Mouse (Mus musculus) midbrain, embryonic 12.5 days (tissue): ENCODE data around the gene Sc5d. TPM values are rescaled to one million over a fixed set of nuclear protein-coding genes. Genes with fewer than 3 reads are reported as not detected.
A peak's percentile ranks its signal among the peaks of the same experiment; 100 is the strongest.

Experiments used
- ATAC-seq: fragments of 200-750 bp; cut with Nextera tagmentation; 2 replicates; pipeline ENCODE4 v1.8.0; 2017; ENCODE audit warnings: low read depth, moderate TSS enrichment, moderate library complexity; ENCODE audit not compliant: low FRiP score
- H3K27ac ChIP-seq: fragments of 300-500 bp; sonication (generic); replicated peaks from 2 replicates; pipeline ENCODE4 v1.5.1; 2016; ENCODE audit warnings: mild to moderate bottlenecking
- H3K27me3 ChIP-seq: fragments of 300-500 bp; sonication (generic); 2 replicates; pipeline ENCODE4 v1.6.1; 2016; ENCODE audit warnings: mild to moderate bottlenecking
- H3K36me3 ChIP-seq: fragments of 300-500 bp; sonication (generic); 2 replicates; pipeline ENCODE4 v1.6.1; 2016
- H3K4me1 ChIP-seq: fragments of 300-500 bp; sonication (generic); 2 replicates; pipeline ENCODE4 v1.6.1; 2016
- H3K4me2 ChIP-seq: fragments of 300-500 bp; sonication (generic); replicated peaks from 2 replicates; pipeline ENCODE4 v1.6.1; 2016; ENCODE audit warnings: mild to moderate bottlenecking, moderate library complexity
- H3K4me3 ChIP-seq: fragments of 300-500 bp; sonication (generic); 2 replicates; pipeline ENCODE4 v1.5.1; 2016; ENCODE audit warnings: mild to moderate bottlenecking
- H3K9ac ChIP-seq: fragments of 300-500 bp; sonication (generic); replicated peaks from 2 replicates; pipeline ENCODE4 v1.6.1; 2016; ENCODE audit warnings: mild to moderate bottlenecking, moderate library complexity
- H3K9me3 ChIP-seq: fragments of 300-500 bp; sonication (generic); 2 replicates; pipeline ENCODE4 v1.6.1; 2016; ENCODE audit warnings: mild to moderate bottlenecking
- WGBS: fragments of 180-500 bp; shearing (Covaris S2); methylation state at CpG from one replicate; pipeline ENCODE4 v1.1.7; 2016; 5-methylcytosine and 5-hydroxymethylcytosine counted together
- polyA plus RNA-seq: library from polyadenylated mRNA; unstranded; fragments of >200 nt; fragmentation: Nextera tagmentation; extraction: Ambion mirVana; gene quantifications from 2 replicates; pipeline ENCODE4 v1.2.1, GENCODE M21; 2016

Gene Sc5d
- polyA plus RNA-seq, 1 experiment from 2014 or later = 67.5 TPM

DNA sequence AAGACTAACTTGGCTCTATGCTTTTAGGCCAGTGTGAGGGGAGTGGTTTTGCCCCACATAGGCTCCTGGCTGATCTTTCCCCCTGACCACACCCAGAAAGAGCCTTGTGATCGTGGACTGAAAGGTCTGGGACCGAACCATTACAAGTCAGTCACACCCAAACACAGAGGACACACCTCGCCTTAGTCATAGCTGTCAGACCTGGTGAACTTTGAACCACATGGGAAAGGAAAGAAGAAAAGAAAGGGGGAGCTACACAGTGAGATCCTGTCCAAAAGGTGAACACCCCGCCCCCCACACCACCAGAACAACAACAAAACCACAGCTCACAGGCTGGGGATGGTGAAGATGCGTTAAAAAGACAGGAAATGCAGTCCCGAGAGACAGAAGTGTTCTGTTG, 14.9 kb downstream of the Sc5d start:
- H3K36me3 ChIP-seq = peaks cover 18% of the 10 kb centered on the region
- H3K4me2 ChIP-seq = no peak overlapping the region
- WGBS = 83% methylated on average over 6 of the region's 6 CpGs
- H3K9me3 ChIP-seq = no peaks in the 10 kb centered on the region
- no peak overlapping the region for H3K9ac ChIP-seq
- no peaks in the 10 kb centered on the region for H3K4me1 ChIP-seq
- H3K27ac ChIP-seq = no peak overlapping the region
- no peak for ATAC-seq
- no peaks in the 10 kb centered on the region for H3K27me3 ChIP-seq
- H3K4me3 ChIP-seq = no peak overlapping the region

DNA sequence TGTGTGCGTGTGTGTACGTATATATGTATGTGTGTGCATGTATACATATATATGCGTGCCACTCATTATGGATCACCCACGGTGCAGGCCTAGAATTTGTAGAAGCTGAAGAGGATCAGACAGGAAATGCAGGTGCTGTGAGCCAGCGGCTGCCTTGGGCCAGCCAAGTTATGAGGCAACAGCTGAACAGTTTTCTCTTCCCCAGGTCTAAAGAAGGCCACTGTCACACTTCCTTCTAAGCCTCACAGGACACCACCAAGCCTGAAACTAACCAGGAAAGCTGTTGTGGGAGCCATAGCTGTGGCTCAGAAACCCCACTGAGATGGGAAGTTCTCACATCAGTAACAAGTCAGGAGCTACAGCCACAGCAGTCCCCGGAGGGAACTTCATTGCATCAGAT, 17.4 kb downstream of the Sc5d start:
- no peaks in the 10 kb centered on the region for H3K27me3 ChIP-seq
- WGBS = 88% methylated on average over 6 of the region's 6 CpGs
- H3K9me3 ChIP-seq = no peaks in the 10 kb centered on the region
- no peak overlapping the region for H3K9ac ChIP-seq
- no peak overlapping the region for H3K27ac ChIP-seq
- H3K4me3 ChIP-seq = no peak overlapping the region
- no peak overlapping the region for H3K4me2 ChIP-seq
- no peak for ATAC-seq
- H3K4me1 ChIP-seq = no peaks in the 10 kb centered on the region
- peaks cover 10% of the 10 kb centered on the region for H3K36me3 ChIP-seq

DNA sequence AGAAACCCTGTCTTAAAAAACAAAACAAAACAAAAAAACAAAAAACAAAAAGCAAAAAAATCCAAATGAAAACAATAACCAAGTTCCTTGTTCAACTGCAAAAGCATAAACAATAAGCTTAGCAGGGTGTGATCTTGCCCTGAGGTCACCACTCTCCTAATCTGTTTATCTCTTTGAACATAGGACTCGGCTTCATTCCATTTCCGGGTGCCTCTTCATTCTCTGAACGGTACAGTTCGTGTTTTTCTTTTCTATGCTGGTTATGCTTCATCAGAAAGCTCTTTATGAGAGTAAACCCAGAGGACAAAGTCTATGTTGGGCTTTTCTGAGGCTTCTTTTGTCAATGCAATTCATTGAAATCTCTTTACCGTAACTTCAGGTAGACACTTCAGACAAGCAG, 19.9 kb downstream of the Sc5d start:
- H3K27me3 ChIP-seq = 0 out of 2 replicates have a peak, but pooled peaks cover under 1% of the 10 kb centered on the region
- WGBS = 82% methylated on average over 5 of the region's 5 CpGs
- no peak overlapping the region for H3K9ac ChIP-seq
- no peak for ATAC-seq
- no peaks in the 10 kb centered on the region for H3K36me3 ChIP-seq
- H3K27ac ChIP-seq = no peak overlapping the region
- no peaks in the 10 kb centered on the region for H3K9me3 ChIP-seq
- no peak overlapping the region for H3K4me2 ChIP-seq
- peaks cover 12% of the 10 kb centered on the region for H3K4me1 ChIP-seq
- H3K4me3 ChIP-seq = no peak overlapping the region

DNA sequence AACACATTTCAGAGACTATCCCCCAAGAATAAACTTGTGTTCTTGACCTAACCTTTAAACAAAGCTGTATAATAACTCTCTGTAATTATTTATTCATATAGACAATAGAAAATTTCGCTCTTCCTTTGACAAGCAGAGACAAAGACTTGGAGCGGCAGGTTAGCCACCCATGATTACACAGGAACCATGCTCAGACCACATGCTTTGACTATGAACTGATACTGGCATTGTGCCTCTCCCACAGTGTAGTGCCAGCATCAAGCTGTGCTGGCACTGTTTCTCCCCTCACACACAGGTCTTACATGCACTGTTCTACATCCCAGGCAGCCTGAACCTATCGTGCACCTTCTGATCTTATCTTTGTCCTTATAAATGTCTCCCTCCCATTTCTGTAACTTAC, 23.0 kb downstream of the Sc5d start:
- Histone ChIP-seq H3K27me3 (0 out of 2 replicates have a peak, but pooled peaks cover 6% of the 10 kb centered on the region), H3K9ac (no peak overlapping the region), H3K27ac (no peak overlapping the region), H3K9me3 (no peaks in the 10 kb centered on the region), H3K4me2 (no peak overlapping the region), H3K36me3 (no peaks in the 10 kb centered on the region), H3K4me1 (peaks cover 15% of the 10 kb centered on the region), H3K4me3 (no peak overlapping the region)
- 66% methylated on average over 3 of the region's 3 CpGs for WGBS
- peak; percentile 30; the same call in 1 of the 2 replicates for ATAC-seq

DNA sequence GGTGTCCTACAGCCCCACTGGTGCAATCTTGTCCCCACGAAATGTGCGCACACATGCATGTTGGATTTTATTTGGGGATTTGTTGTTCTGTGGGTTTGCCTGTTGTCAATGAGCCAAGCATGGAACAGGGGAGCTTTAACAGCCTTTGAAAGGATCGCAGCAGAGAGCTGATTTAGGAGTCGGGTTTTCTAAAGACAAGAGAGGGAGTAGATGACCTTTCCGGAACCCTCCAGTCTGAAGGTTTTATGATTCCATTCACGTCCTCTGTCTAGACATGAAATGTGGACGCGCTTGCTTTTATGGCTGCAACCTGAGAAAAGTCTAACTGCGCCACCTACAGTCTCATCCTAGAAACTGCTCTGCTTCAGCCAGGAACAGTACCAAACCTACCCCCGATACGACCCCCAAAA, 23.5 kb downstream of the Sc5d start:
- H3K36me3 ChIP-seq = no peaks in the 10 kb centered on the region
- H3K4me1 ChIP-seq = peaks cover 15% of the 10 kb centered on the region
- peak; percentile 74 for ATAC-seq
- no peak overlapping the region for H3K4me3 ChIP-seq
- H3K9ac ChIP-seq = no peak overlapping the region
- H3K27ac ChIP-seq = peak overlapping the region; percentile 63
- H3K27me3 ChIP-seq = 0 out of 2 replicates have a peak, but pooled peaks cover 6% of the 10 kb centered on the region
- no peaks in the 10 kb centered on the region for H3K9me3 ChIP-seq
- H3K4me2 ChIP-seq = no peak overlapping the region; the same call in 1 of the 2 replicates
- 23% methylated on average over 11 of the region's 11 CpGs for WGBS

DNA sequence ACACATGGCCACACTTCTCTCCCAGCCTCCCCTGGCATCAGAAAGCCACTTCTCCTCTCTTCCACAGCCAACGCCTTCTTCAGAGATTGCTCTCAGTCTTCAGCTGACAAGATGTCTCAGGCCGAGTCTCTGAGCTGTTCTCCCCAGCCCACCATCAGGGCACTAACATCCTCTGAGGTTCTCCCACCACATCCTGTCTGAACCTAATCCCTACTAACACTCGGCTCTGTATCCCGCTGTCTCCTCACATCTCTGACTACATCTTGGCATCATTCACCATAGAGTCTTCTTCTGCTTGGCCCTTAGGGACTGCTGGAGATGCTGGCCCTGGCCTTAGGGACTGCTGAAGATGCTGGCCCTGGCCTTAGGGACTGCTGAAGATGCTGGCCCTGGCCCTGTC, 25.2 kb downstream of the Sc5d start:
- no peak overlapping the region for H3K9ac ChIP-seq
- H3K4me2 ChIP-seq = no peak overlapping the region
- H3K27ac ChIP-seq = no peak overlapping the region
- peaks cover 15% of the 10 kb centered on the region for H3K4me1 ChIP-seq
- WGBS = 88% methylated on average over 4 of the region's 4 CpGs
- ATAC-seq = no peak
- H3K4me3 ChIP-seq = no peak overlapping the region
- H3K9me3 ChIP-seq = no peaks in the 10 kb centered on the region
- 0 out of 2 replicates have a peak, but pooled peaks cover 6% of the 10 kb centered on the region for H3K27me3 ChIP-seq
- no peaks in the 10 kb centered on the region for H3K36me3 ChIP-seq

DNA sequence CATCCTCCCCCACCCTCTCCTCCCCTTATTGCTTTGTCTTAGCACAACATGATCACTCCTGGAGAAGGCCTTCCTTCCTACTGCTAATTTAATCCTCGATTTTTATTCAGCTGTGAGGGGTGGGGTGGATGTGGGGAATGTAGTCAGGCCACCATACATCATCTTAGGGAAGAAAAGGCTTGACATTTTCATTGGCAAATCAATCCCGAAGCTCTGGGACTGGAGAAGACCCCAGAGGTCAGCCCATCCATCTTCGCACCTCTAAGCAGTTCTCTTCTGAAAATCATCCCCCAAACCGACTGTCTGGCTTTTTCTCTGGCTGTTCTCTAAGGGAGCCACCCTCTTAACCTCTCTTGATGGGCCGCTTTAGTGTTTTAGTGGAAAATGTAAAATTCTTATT, 32.9 kb downstream of the Sc5d start:
- Histone ChIP-seq H3K36me3 (no peaks in the 10 kb centered on the region), H3K4me1 (no peaks in the 10 kb centered on the region), H3K4me2 (no peak overlapping the region), H3K27ac (no peak overlapping the region), H3K9me3 (no peaks in the 10 kb centered on the region), H3K27me3 (no peaks in the 10 kb centered on the region), H3K9ac (no peak overlapping the region), H3K4me3 (no peak overlapping the region)
- WGBS = 76% methylated on average over 5 of the region's 5 CpGs
- ATAC-seq = no peak

DNA sequence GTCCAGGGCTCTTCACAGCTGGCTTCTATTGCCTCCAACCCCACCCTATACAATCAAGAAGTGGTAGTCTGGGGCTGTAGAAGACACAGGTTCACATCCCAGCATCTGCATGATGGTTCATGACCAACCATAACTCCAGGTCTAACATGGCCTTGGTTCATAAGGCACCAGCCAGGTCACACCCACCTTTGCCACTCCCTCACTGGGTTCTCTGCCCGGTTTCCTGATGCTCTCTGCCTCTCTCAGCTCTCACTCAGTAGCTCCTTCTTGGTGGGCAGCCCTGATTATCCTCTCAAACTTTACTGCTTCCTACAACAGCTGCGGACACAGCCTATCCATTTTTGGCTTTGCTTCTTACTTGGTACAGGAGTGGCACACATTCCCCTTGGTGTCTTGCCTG, 33.7 kb downstream of the Sc5d start:
- no peaks in the 10 kb centered on the region for H3K9me3 ChIP-seq
- H3K27ac ChIP-seq = no peak overlapping the region
- no peak for ATAC-seq

DNA sequence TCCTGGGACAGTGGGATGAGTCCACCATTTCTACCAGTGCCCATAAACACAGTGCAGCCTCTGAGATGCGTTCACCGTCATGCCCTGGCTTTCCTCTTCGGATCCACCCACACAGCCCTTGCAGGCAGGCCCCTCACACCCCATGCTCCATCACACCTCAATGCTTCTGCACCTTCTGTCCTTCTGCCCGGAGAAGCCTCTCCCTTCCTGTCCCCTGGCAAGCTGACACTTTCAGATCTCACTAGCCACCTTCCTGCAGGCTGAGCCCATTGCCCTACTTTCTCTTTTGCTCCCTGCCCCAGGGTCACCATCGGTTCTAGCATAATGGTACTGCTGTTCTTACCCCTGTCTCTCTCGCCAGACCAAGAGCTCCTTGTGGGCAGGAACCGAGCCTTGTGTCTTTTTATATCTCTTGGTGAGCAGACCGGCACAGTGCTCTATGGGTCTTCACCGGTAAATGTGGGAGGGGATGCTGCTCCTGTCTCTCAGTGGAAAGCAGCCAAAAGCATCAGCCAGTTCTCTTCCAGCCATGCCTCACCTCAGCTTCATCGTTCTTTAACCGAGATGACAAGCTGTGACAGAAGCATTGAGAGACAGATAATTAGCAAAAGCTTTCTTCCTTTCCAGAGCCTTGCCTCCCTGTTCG, 34.5 kb downstream of the Sc5d start:
- ATAC-seq = no peak
- H3K4me2 ChIP-seq = no peak overlapping the region
- no peak overlapping the region for H3K4me3 ChIP-seq
- no peak overlapping the region for H3K27ac ChIP-seq
- H3K9me3 ChIP-seq = no peaks in the 10 kb centered on the region
- H3K9ac ChIP-seq = no peak overlapping the region
- no peaks in the 10 kb centered on the region for H3K27me3 ChIP-seq
- H3K4me1 ChIP-seq = no peaks in the 10 kb centered on the region
- H3K36me3 ChIP-seq = no peaks in the 10 kb centered on the region
- 82% methylated on average over 12 of the region's 12 CpGs for WGBS

More for the DNA sequence above, 33.7 kb downstream of the Sc5d start:
- Histone ChIP-seq H3K4me3 (no peak overlapping the region), H3K4me2 (no peak overlapping the region), H3K36me3 (no peaks in the 10 kb centered on the region), H3K27me3 (no peaks in the 10 kb centered on the region), H3K4me1 (no peaks in the 10 kb centered on the region), H3K9ac (no peak overlapping the region)
- WGBS = 89% methylated on average over 2 of the region's 2 CpGs

DNA sequence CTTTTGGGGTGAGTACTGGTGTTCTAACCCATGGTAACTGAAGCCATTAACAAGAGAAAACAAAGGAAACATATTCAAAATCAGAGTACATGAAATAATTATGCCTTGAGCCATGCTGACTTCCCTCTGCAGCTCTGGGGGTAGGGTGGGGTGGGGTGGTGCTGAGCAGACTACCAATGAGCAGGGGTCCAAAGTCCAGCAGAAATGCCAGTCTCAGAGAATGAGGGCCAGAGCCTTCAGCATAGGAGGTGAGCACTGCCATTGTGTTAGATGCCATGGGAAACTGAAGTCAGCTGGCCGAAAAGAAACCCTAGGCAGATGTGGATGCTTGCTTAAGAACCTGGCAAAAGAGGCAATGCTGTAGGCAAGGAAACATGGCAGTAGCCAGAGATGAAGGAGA, 36.3 kb downstream of the Sc5d start:
- H3K4me2 ChIP-seq = no peak overlapping the region
- H3K9me3 ChIP-seq = no peaks in the 10 kb centered on the region
- no peak overlapping the region for H3K4me3 ChIP-seq
- no peaks in the 10 kb centered on the region for H3K4me1 ChIP-seq
- no peak overlapping the region for H3K27ac ChIP-seq
- H3K27me3 ChIP-seq = no peaks in the 10 kb centered on the region
- H3K9ac ChIP-seq = no peak overlapping the region
- no peaks in the 10 kb centered on the region for H3K36me3 ChIP-seq
- 96% methylated on average over 1 of the region's 1 CpGs for WGBS
- ATAC-seq = no peak

DNA sequence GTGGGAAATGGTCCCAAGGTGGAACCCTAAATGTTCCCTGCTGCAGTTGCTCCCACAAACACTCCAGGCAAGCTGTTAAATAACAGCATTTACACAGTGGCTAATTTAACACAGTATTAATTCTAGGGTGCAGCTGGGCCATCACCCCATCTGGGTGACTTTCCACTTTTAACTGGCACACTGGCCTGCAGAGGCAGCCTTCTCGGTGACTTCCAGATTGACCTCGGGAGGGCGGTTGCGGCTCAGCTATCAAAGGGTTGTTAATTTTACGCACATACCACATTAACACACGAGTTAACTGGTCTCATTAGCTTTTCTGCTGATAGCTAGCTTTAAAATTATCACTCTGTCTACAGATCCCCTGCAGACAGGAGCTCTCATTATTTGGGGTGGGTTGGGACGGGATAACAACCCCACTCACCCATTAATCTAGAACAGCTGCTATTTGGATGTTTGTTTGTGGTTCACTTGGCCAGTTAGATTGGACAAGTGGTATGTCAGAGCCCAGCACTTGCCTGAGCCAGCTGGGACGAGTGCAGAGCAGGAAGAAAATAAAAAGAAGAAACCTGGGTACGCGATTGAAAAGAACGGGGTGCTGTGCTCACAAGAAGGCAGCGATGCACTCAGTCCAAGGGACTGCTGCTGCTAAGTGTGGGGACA, 44.9 kb downstream of the Sc5d start:
- Histone ChIP-seq H3K9me3 (no peaks in the 10 kb centered on the region), H3K36me3 (no peaks in the 10 kb centered on the region), H3K4me1 (no peaks in the 10 kb centered on the region), H3K9ac (no peak overlapping the region), H3K27ac (no peak overlapping the region), H3K27me3 (no peaks in the 10 kb centered on the region), H3K4me3 (no peak overlapping the region), H3K4me2 (no peak overlapping the region)
- no peak for ATAC-seq
- WGBS = 68% methylated on average over 12 of the region's 12 CpGs

DNA sequence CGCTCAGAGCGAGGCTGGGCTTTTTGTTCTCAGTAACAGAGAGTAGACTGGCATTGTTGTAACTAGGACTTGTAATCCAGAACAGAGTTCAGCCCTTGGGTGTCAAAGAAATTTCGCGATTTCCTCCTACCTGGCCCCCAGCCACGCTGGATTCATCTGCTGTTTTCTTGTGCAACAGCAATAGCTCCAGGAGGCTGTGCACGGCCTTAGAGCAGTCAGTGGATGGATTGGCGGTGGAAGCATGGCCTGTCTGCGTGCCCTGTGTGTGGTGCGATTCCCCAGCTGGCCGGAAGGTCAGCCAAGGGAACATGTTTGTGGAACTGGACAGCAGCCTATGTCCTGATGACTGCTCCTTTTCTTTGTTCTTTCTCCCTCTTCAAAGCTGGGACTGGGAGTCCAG, 46.4 kb downstream of the Sc5d start:
- no peaks in the 10 kb centered on the region for H3K36me3 ChIP-seq
- 86% methylated on average over 10 of the region's 10 CpGs for WGBS
- H3K4me2 ChIP-seq = no peak overlapping the region
- no peaks in the 10 kb centered on the region for H3K27me3 ChIP-seq
- no peak overlapping the region for H3K9ac ChIP-seq
- H3K9me3 ChIP-seq = no peaks in the 10 kb centered on the region
- no peak for ATAC-seq
- H3K4me1 ChIP-seq = no peaks in the 10 kb centered on the region
- H3K4me3 ChIP-seq = no peak overlapping the region
- no peak overlapping the region for H3K27ac ChIP-seq
